Comparison of ENCODE assay signal across 34 mouse cellular contexts in genomic region chr7:121711171-121711570, GRCm38 (mm10). TPM values are rescaled to one million over a fixed set of nuclear protein-coding genes. Genes with fewer than 3 reads are reported as not detected.
DNase-seq lines count a peak whose midpoint lies in the region; ATAC-seq lines count a peak whose summit lies in the region.
"Had no signal": no experiment of that assay in that cellular context is flagged by ENCODE, and none has a peak within 500 bp of the region (broad histone marks: within the 10 kb centered on the region; RNA-seq: fewer than 3 reads in every experiment).

No protein-coding gene starts in this region.

- no peak for ATAC-seq in embryonic facial prominence, embryonic 11.5 days (replicated peaks; ENCODE audit: insufficient number of reproducible peaks, low FRiP score, low TSS enrichment, low read depth)
- no peak for ATAC-seq in erythroblast, adult 5-6 weeks (replicated peaks; ENCODE audit: low FRiP score, poor library complexity, severe bottlenecking)
- ATAC-seq: activated CD4-positive, CD25-positive, alpha-beta regulatory T cell, adult 4 months; forebrain, embryonic 15.5 days had no signal

- 67% methylated on average over 2 of the region's 2 CpGs for WGBS in embryonic facial prominence, embryonic 11.5 days

- H3K4me3 ChIP-seq in embryonic facial prominence, embryonic 11.5 days (ENCODE audit: low read depth, low read length), result no peak overlapping the region
- H3K4me3 ChIP-seq: embryonic facial prominence, embryonic 12.5 days; forebrain, embryonic 12.5 days; forebrain, embryonic 15.5 days; hindbrain, embryonic 12.5 days; hindbrain, embryonic 15.5 days had no signal

- DNase-seq in urinary bladder, adult 18-20 months (ENCODE audit: low spot score in 2 of 2), result peak; percentile 17 to 54
- no peak for DNase-seq in urinary bladder, adult 2 months (ENCODE audit: low spot score)
- peak; percentile 40 for DNase-seq in embryonic facial prominence, embryonic 11.5 days (ENCODE audit: low spot score)
- peak; percentile 28 for DNase-seq in gonadal fat pad, adult 2 months (ENCODE audit: low read depth)
- DNase-seq in urinary bladder, postnatal 25 days (ENCODE audit: low spot score), result peak; percentile 24
- no peak for DNase-seq in T-cell, adult 2 months (ENCODE audit: low spot score)
- DNase-seq in Muller cell, postnatal 12 days (ENCODE audit: inconsistent ontology term), result no peak
- DNase-seq: adrenal gland, adult 8-10 months; adrenal gland, postnatal 25 days; B cell, adult 2 months; cerebellum, adult 11-12 months; cerebellum, adult 8-10 months; cerebellum, postnatal 10 days; cerebellum, postnatal 36 days; embryo, embryonic 11 days; gastrocnemius, postnatal 10 days; gastrocnemius, postnatal 36 days; heart, adult 11 months had no signal

- H3K36me3 ChIP-seq in embryonic facial prominence, embryonic 11.5 days (replicated peaks; ENCODE audit: control insufficient read depth, insufficient read depth, low read depth, low read length), result no peaks in the 10 kb centered on the region
- H3K36me3 ChIP-seq: embryonic facial prominence, embryonic 12.5 days; forebrain, embryonic 12.5 days; forebrain, embryonic 15.5 days; G1E; hindbrain, embryonic 12.5 days; hindbrain, embryonic 15.5 days had no signal

- no peak overlapping the region for H3K4me2 ChIP-seq in embryonic facial prominence, embryonic 11.5 days (ENCODE audit: low read depth, low read length)
- H3K4me2 ChIP-seq: embryonic facial prominence, embryonic 12.5 days; forebrain, embryonic 12.5 days; forebrain, embryonic 15.5 days; heart, embryonic 11.5 days; hindbrain, embryonic 12.5 days; hindbrain, embryonic 15.5 days had no signal

- H3K4me1 ChIP-seq in embryonic facial prominence, embryonic 11.5 days (ENCODE audit: control insufficient read depth, insufficient read depth, low read length), result no peaks in the 10 kb centered on the region

- H3K9me3 ChIP-seq in embryonic facial prominence, embryonic 11.5 days (replicated peaks; ENCODE audit: control insufficient read depth, low read length), result no peaks in the 10 kb centered on the region
- H3K9me3 ChIP-seq: embryonic facial prominence, embryonic 12.5 days; forebrain, embryonic 12.5 days; forebrain, embryonic 15.5 days; G1E; hindbrain, embryonic 12.5 days; hindbrain, embryonic 15.5 days had no signal

- H3K9ac ChIP-seq in embryonic facial prominence, embryonic 11.5 days (replicated peaks; ENCODE audit: low read length), result no peak overlapping the region
- H3K9ac ChIP-seq: embryonic facial prominence, embryonic 12.5 days; forebrain, embryonic 12.5 days; forebrain, embryonic 15.5 days; hindbrain, embryonic 12.5 days; hindbrain, embryonic 15.5 days had no signal

- no peaks in the 10 kb centered on the region for H3K27me3 ChIP-seq in embryonic facial prominence, embryonic 11.5 days (ENCODE audit: control insufficient read depth, insufficient read depth, low read length)
- H3K27me3 ChIP-seq: embryonic facial prominence, embryonic 12.5 days; forebrain, embryonic 15.5 days; hindbrain, embryonic 12.5 days; hindbrain, embryonic 15.5 days had no signal

- no peak overlapping the region for H3K27ac ChIP-seq in embryonic facial prominence, embryonic 11.5 days (replicated peaks; ENCODE audit: low read depth, low read length)
- H3K27ac ChIP-seq: embryonic facial prominence, embryonic 12.5 days; forebrain, embryonic 12.5 days; forebrain, embryonic 15.5 days; hindbrain, embryonic 12.5 days; hindbrain, embryonic 15.5 days had no signal

RNA-seq across cellular contexts. Expression of gene Usp31, which starts 4.1 kb away (rescaled TPM):
- 6.5 and 6.8 TPM in 2 replicates for polyA plus RNA-seq in urinary bladder, adult 2 months (2012; rRNA removed)
- polyA plus RNA-seq in embryonic facial prominence, embryonic 11.5 days (2014; fragmentation: Nextera tagmentation; extraction: Ambion mirVana), result 2.8 and 3.3 TPM in 2 replicates
- polyA plus RNA-seq in gonadal fat pad, adult 2 months (2012; rRNA removed), result 4.5 and 5.8 TPM in 2 replicates
- 0.42 and 7.5 TPM in 2 replicates for total RNA-seq in erythroblast, adult 5-6 weeks (2015; ENCODE audit: low replicate concordance)
- 2.2 and 2.9 TPM in 2 replicates for total RNA-seq in erythroblast, adult 5-6 weeks (2017; ENCODE audit: low replicate concordance)

RNA-seq across cellular contexts. Expression of gene Scnn1g, which starts 23.1 kb away (rescaled TPM):
- polyA plus RNA-seq in urinary bladder, adult 2 months (2012; rRNA removed), result 33.9 and 35.3 TPM in 2 replicates
- polyA plus RNA-seq in embryonic facial prominence, embryonic 11.5 days (2014; fragmentation: Nextera tagmentation; extraction: Ambion mirVana), result 0.07 and 0.49 TPM in 2 replicates
- polyA plus RNA-seq in gonadal fat pad, adult 2 months (2012; rRNA removed), result 0.27 and 0.36 TPM in 2 replicates
- total RNA-seq in erythroblast, adult 5-6 weeks (2015; ENCODE audit: low replicate concordance), result not detected in 2 replicates
- not detected in 2 replicates for total RNA-seq in erythroblast, adult 5-6 weeks (2017; ENCODE audit: low replicate concordance)
- total RNA-seq: CH12.LX; gastrocnemius, adult 18-20 months; gastrocnemius, postnatal 10 days; gastrocnemius, postnatal 36 days; heart, adult 8-10 months; heart, postnatal 25 days; hematopoietic stem cell, adult 5-6 weeks had no signal
- polyA plus RNA-seq: activated CD4-positive, CD25-positive, alpha-beta regulatory T cell, adult 4 months; forebrain, embryonic 12.5 days; forebrain, embryonic 15.5 days; G1E; heart, embryonic 14.5 days; intestine, embryonic 14.5 days had no signal

Comparison
In these comparisons a context has a peak if more than half of its experiments do, and no peak if none do; other contexts are left out.
1. DNase-seq: peak in urinary bladder, adult 18-20 months (2 of 2), embryonic facial prominence, embryonic 11.5 days (single experiment), gonadal fat pad, adult 2 months (single experiment) and urinary bladder, postnatal 25 days (single experiment); none in urinary bladder, adult 2 months (single experiment), T-cell, adult 2 months (single experiment) and Muller cell, postnatal 12 days (single experiment).
2. RNA of gene Scnn1g, which starts 23.1 kb away (polyA plus RNA-seq): 33.9 to 35.3 TPM in urinary bladder, adult 2 months; 0.27 to 0.36 TPM in gonadal fat pad, adult 2 months and 0.07 to 0.49 TPM in embryonic facial prominence, embryonic 11.5 days; every median in the first group is over 10 times any median in the second.